Mouse (Mus musculus) megakaryocyte, embryonic 14.5 days (primary cell): ENCODE results near the gene Sft2d1.

Source experiments
- FLI1 ChIP-seq: IDR thresholded peaks from 2 replicates; pipeline ENCODE4 v1.6.1; 2012; ENCODE audit warnings: low read length, inconsistent platforms, mixed read lengths
- GATA1 ChIP-seq: IDR thresholded peaks from 3 replicates; pipeline ENCODE4 v1.6.1; 2012; ENCODE audit warnings: mixed read lengths, low read length, inconsistent platforms, borderline replicate concordance

DNA sequence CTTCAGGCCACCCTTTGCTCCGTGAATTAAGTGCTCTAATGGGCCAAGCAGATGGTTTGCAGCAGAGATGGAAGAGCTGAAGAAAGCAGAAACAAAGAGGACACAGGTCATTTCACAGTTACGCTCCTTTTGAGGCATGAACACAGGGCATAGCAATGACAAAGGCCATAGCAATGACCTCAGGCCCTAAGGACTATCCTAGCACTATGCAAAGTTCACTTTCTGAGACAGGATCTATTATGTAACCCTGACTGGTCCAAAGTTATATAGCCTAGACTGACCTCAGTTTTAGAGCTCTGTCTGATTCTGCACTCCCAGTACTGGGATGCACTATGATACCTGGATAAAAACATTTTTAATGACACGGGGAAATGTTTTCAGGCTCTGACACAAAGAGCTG, 32.5 kb upstream of the Sft2d1 start:
- no peak for TF ChIP-seq GATA1
- no peak for TF ChIP-seq FLI1
